Mouse (Mus musculus): ENCODE results near the gene Musk. TPM values are rescaled to one million over a fixed set of nuclear protein-coding genes. Genes with fewer than 3 reads are reported as not detected.

The Musk gene
- total and polyA plus RNA-seq, 3 experiments, result not detected

GRCm38 (mm10) chr4:58304564-58304963, 18.8 kb downstream of the Musk start:
- peak; percentile 80 for DNase-seq (ENCODE audit: low read depth, low spot score)
- H3K27ac ChIP-seq (ENCODE audit: control insufficient read depth, low read depth, low read length), result peak overlapping the region; percentile 34; the same call in 1 of the 2 replicates
- peaks cover 3% of the 10 kb centered on the region in 2 experiments for H3K4me1 ChIP-seq (ENCODE audit: control insufficient read depth in 1 of 2, insufficient read depth in 2 of 2, low read length in 2 of 2)
- H3K9me3 ChIP-seq (replicated peaks; ENCODE audit: insufficient read depth, low read length), result no peaks in the 10 kb centered on the region
- H3K36me3 ChIP-seq (ENCODE audit: control insufficient read depth in 1 of 2, insufficient read depth in 2 of 2, low read length in 2 of 2), result peaks cover 0 to 6% of the 10 kb centered on the region in 2 experiments; a peak in 2 of 4 replicates
- H3K4me3 ChIP-seq (ENCODE audit: control insufficient read depth in 1 of 2, insufficient read depth in 1 of 2, low read depth in 2 of 2, low read length in 2 of 2), result peak overlapping the region; percentile 12 to 28; a peak in 3 of 4 replicates
- no peaks in the 10 kb centered on the region for H3K27me3 ChIP-seq (ENCODE audit: control insufficient read depth in 1 of 2, insufficient read depth in 2 of 2, low read length in 2 of 2)
- no peaks in the 10 kb centered on the region for H3K79me2 ChIP-seq (ENCODE audit: control insufficient read depth, insufficient read depth, low read length, poor library complexity)
- TF ChIP-seq RCOR1 (IDR thresholded peaks at IDR 0.05; ENCODE audit: low read depth, low read length) (peak; percentile 41; the same call in 1 of the 2 replicates), MEF2A (IDR thresholded peaks at IDR 0.05; ENCODE audit: extremely low read depth, insufficient replicate concordance, low read depth, low read length, poor library complexity, severe bottlenecking) (no peak), ZNF384 (IDR thresholded peaks at IDR 0.05; ENCODE audit: low read depth, low read length) (no peak), CHD2 (IDR thresholded peaks at IDR 0.05; ENCODE audit: low read length) (no peak), MAX (IDR thresholded peaks at IDR 0.05; ENCODE audit: low read length) (no peak), BHLHE40 (IDR thresholded peaks at IDR 0.05; ENCODE audit: borderline replicate concordance, low read depth, low read length) (peak; percentile 75; the same call in 1 of the 2 replicates), TCF12 (IDR thresholded peaks at IDR 0.05; ENCODE audit: low read depth, low read length) (no peak), MYB (IDR thresholded peaks at IDR 0.05; ENCODE audit: low read depth, low read length) (peak; percentile 62), JUND (IDR thresholded peaks at IDR 0.05; ENCODE audit: low read depth, low read length) (peak; percentile 71; the same call in 1 of the 2 replicates), GATA1 (IDR thresholded peaks at IDR 0.05; ENCODE audit: low read depth, low read length) (no peak), ETS1 (IDR thresholded peaks at IDR 0.05; ENCODE audit: low read depth, low read length) (no peak), E2F4 (IDR thresholded peaks at IDR 0.05; ENCODE audit: borderline replicate concordance, low read depth, low read length) (no peak), EP300 (IDR thresholded peaks at IDR 0.05; ENCODE audit: low read depth in 1 of 2, low read length in 2 of 2) (peak; percentile 78 to 82), TBP (IDR thresholded peaks at IDR 0.05; ENCODE audit: low read depth, low read length) (no peak), HCFC1 (IDR thresholded peaks at IDR 0.05; ENCODE audit: low read depth, low read length) (no peak), ZC3H11A (IDR thresholded peaks at IDR 0.05; ENCODE audit: low read depth, low read length) (no peak), POLR2A (IDR thresholded peaks at IDR 0.05; ENCODE audit: control insufficient read depth in 1 of 2, insufficient read depth in 1 of 2, low read depth in 1 of 2, low read length in 2 of 2, poor library complexity in 1 of 2) (no peak), USF1 (IDR thresholded peaks at IDR 0.05; ENCODE audit: low read depth, low read length) (no peak)
- peak overlapping the region; percentile 27; the same call in 1 of the 2 replicates for H3K9ac ChIP-seq (ENCODE audit: control insufficient read depth, low read depth, low read length, poor library complexity, severe bottlenecking)

- no peak overlapping the region for H3K9ac ChIP-seq (ENCODE audit: control insufficient read depth, low read depth, low read length, poor library complexity, severe bottlenecking)
- peaks cover 0 to 6% of the 10 kb centered on the region in 2 experiments; a peak in 2 of 4 replicates for H3K36me3 ChIP-seq (ENCODE audit: control insufficient read depth in 1 of 2, insufficient read depth in 2 of 2, low read length in 2 of 2)
- TF ChIP-seq MAZ (IDR thresholded peaks at IDR 0.05; ENCODE audit: low read depth, low read length) (no peak), E2F4 (IDR thresholded peaks at IDR 0.05; ENCODE audit: borderline replicate concordance, low read depth, low read length) (no peak), MYB (IDR thresholded peaks at IDR 0.05; ENCODE audit: low read depth, low read length) (no peak), BHLHE40 (IDR thresholded peaks at IDR 0.05; ENCODE audit: borderline replicate concordance, low read depth, low read length) (no peak), MXI1 (IDR thresholded peaks at IDR 0.05; ENCODE audit: low read depth, low read length) (no peak), USF1 (IDR thresholded peaks at IDR 0.05; ENCODE audit: low read depth, low read length) (no peak), MYC (IDR thresholded peaks at IDR 0.05; ENCODE audit: low read depth, low read length) (no peak), ETS1 (IDR thresholded peaks at IDR 0.05; ENCODE audit: low read depth, low read length) (no peak), ZKSCAN1 (IDR thresholded peaks at IDR 0.05; ENCODE audit: low read depth, low read length) (no peak), SMC3 (IDR thresholded peaks at IDR 0.05; ENCODE audit: low read depth, low read length) (no peak), MEF2A (IDR thresholded peaks at IDR 0.05; ENCODE audit: extremely low read depth, insufficient replicate concordance, low read depth, low read length, poor library complexity, severe bottlenecking) (no peak), HCFC1 (IDR thresholded peaks at IDR 0.05; ENCODE audit: low read depth, low read length) (no peak), CTCF (IDR thresholded peaks at IDR 0.05 in 2 of 3, conservative IDR thresholded peaks at IDR 0.05 in 1 of 3; ENCODE audit: control insufficient read depth in 1 of 3, insufficient read depth in 1 of 3, low read depth in 2 of 3, low read length in 3 of 3, poor library complexity in 1 of 3, severe bottlenecking in 1 of 3) (no peak), MAFK (IDR thresholded peaks at IDR 0.05; ENCODE audit: borderline replicate concordance, low read depth, low read length) (no peak), RCOR1 (IDR thresholded peaks at IDR 0.05; ENCODE audit: low read depth, low read length) (no peak), ZMIZ1 (IDR thresholded peaks at IDR 0.05; ENCODE audit: low read depth, low read length) (no peak), KAT2A (conservative IDR thresholded peaks at IDR 0.05; ENCODE audit: low read depth, low read length) (no peak), POLR2AphosphoS2 (IDR thresholded peaks at IDR 0.05; ENCODE audit: low read length) (no peak)
- no peaks in the 10 kb centered on the region for H3K27me3 ChIP-seq (ENCODE audit: control insufficient read depth in 1 of 2, insufficient read depth in 2 of 2, low read length in 2 of 2)
- no peaks in the 10 kb centered on the region for H3K79me2 ChIP-seq (ENCODE audit: control insufficient read depth, insufficient read depth, low read length, poor library complexity)
- H3K27ac ChIP-seq (ENCODE audit: control insufficient read depth, low read depth, low read length), result no peak overlapping the region
- DNase-seq (ENCODE audit: low read depth, low spot score), result no peak
- H3K4me3 ChIP-seq (ENCODE audit: control insufficient read depth in 1 of 2, insufficient read depth in 1 of 2, low read depth in 2 of 2, low read length in 2 of 2), result no peak overlapping the region
- H3K9me3 ChIP-seq (replicated peaks; ENCODE audit: insufficient read depth, low read length), result no peaks in the 10 kb centered on the region
- peaks cover 3% of the 10 kb centered on the region in 2 experiments for H3K4me1 ChIP-seq (ENCODE audit: control insufficient read depth in 1 of 2, insufficient read depth in 2 of 2, low read length in 2 of 2)
Observed at GRCm38 (mm10) chr4:58307421-58307820, 21.7 kb downstream of the Musk start.
